Mouse (Mus musculus): Measurements from ENCODE around the gene Gm49380. TPM values are rescaled to one million over a fixed set of nuclear protein-coding genes. Genes with fewer than 3 reads are reported as not detected.

Gene Gm49380
- polyA plus RNA-seq, 1 experiment from 2014 or later: 0.05 TPM

DNA sequence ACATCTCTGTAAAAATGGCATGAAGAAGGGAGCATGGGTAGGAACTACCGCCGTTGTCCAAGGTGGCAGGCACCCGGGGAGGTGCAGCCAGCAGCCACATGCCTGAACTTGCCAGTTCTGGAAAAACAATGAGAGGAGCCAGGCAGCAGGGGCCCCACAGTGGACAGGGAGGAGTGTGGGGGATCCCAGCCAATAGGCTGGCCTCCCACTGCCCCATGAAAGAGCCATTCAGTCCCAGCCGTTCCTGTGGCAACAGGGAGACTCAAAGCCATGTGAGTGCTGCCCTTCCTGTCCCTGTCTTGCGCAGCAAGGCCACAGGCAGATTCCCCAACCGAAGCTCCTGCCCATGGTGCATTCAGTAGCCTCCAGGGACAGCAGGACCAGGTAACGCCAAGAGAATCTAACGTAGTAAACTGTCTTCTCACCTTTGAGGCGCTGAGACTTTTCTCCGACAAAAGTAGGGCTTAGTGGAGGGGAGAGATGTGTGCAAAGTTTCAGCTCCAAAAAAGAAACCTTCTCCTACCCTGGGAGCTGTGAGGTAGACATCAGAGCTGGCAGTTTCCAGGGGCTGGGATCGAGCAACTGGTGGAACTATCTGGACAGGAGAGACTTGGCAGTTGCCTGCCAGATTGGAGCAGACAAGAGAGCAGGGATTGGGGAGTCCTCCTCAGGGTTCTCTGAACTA, 41.2 kb downstream of the Gm49380 start:
- no peak for ATAC-seq (replicated peaks; ENCODE audit: insufficient number of reproducible peaks, insufficient read depth, low FRiP score, low read depth)
- Histone ChIP-seq H3K9ac (peak overlapping the region; percentile 30; the same call in 1 of the 2 replicates), H3K36me3 (no peaks in the 10 kb centered on the region), H3K4me2 (peak overlapping the region; percentile 89), H3K27me3 (no peaks in the 10 kb centered on the region), H3K9me3 (replicated peaks) (no peaks in the 10 kb centered on the region), H3K4me1 (replicated peaks) (peaks cover 79% of the 10 kb centered on the region), H3K4me3 (peak overlapping the region; percentile 49), H3K27ac (peak overlapping the region; percentile 70)
- WGBS: 24% methylated on average over 11 of the region's 11 CpGs

DNA sequence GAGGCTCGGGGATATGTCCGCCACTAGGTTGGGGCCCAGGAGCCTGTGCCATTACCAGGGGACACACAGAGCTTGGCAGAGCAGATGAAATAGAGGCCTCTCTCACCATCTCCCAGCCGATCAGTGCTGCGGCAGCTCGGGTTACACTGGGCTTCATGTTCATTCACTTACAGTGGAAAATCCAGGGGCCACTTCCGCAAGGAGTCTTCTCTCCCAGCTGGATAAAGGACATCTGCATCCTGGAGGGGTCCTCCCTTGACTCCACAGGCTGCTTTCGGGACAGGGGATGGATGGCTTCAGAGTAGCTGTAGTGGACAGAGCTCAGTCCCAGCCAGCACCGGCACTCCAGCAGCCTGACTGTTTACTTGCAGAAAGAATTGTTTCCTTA, 42.5 kb downstream of the Gm49380 start:
- Histone ChIP-seq H3K9ac (peak overlapping the region; percentile 59), H3K4me3 (peak overlapping the region; percentile 49), H3K9me3 (replicated peaks) (no peaks in the 10 kb centered on the region), H3K36me3 (no peaks in the 10 kb centered on the region), H3K27ac (peak overlapping the region; percentile 92), H3K27me3 (no peaks in the 10 kb centered on the region), H3K4me1 (replicated peaks) (peaks cover 68% of the 10 kb centered on the region), H3K4me2 (peak overlapping the region; percentile 89)
- no peak for ATAC-seq (replicated peaks; ENCODE audit: insufficient number of reproducible peaks, insufficient read depth, low FRiP score, low read depth)
- 26% methylated on average over 8 of the region's 8 CpGs for WGBS

DNA sequence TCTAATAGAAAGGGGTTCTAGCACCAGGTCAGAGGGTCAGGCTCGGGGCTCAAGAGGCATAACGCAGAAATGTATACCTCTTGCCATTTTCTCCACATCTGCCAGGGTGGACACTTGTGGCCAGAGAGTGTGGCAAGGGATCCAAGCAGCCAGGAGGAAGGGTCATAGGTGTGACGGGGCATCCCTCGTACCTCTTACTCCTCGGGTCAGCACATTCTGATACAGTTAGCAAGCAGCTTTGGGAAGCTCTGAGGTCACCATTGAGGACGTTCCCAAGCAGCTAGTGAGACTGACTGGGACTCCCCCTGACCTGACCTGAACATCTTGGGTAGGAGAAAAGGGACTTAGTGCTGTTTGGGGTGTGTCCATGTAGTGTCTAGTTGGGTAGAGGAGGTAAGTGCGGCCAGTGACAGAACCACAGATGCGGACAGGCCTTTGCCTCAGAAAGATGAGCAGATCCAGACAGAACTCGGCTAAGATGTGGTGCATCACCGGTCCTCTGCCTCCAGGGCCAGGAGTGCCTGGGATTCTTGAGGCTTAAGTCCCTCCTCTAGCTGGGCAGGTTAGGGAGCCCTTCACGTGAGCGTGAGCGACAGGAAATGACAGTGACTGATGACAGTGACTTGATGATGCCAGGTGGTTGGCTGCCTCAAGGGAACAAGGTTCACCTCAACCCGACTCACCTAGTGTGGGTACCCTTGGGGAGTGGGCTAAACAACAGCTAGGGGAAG, 43.0 kb downstream of the Gm49380 start:
- peak overlapping the region; percentile 89 for H3K4me2 ChIP-seq

DNA sequence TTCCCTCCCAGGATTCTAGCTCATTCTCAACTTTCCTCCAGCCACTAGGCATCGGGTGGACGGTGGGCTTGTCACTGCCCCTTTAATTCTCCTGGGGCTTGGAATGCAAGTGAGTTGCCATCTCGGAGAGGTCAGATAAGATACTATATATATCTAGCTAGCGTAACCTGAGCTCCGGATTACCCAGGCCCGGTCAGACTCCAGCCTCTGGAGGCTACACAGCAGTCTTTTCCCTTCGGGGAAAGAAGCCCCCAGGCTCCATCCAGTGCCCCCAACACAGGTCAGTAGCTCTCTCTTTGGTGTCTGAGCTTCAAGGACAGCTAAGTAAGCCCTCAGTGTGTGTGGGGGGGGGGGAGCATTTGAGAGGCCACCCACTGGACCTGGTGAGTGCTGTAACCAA, 44.0 kb downstream of the Gm49380 start:
- H3K9me3 ChIP-seq (replicated peaks): no peaks in the 10 kb centered on the region
- no peaks in the 10 kb centered on the region for H3K27me3 ChIP-seq
- peak overlapping the region; percentile 89 for H3K4me2 ChIP-seq
- H3K9ac ChIP-seq: peak overlapping the region; percentile 59
- peak overlapping the region; percentile 92 for H3K27ac ChIP-seq
- no peaks in the 10 kb centered on the region for H3K36me3 ChIP-seq
- peaks cover 55% of the 10 kb centered on the region for H3K4me1 ChIP-seq (replicated peaks)
- WGBS: 15% methylated on average over 7 of the region's 7 CpGs
- ATAC-seq (replicated peaks; ENCODE audit: insufficient number of reproducible peaks, insufficient read depth, low FRiP score, low read depth): no peak
- peak overlapping the region; percentile 49 for H3K4me3 ChIP-seq

More for the DNA sequence above, 43.0 kb downstream of the Gm49380 start:
- no peaks in the 10 kb centered on the region for H3K9me3 ChIP-seq (replicated peaks)
- peak overlapping the region; percentile 49 for H3K4me3 ChIP-seq
- H3K27ac ChIP-seq: peak overlapping the region; percentile 92
- no peaks in the 10 kb centered on the region for H3K36me3 ChIP-seq
- peaks cover 63% of the 10 kb centered on the region for H3K4me1 ChIP-seq (replicated peaks)
- no peaks in the 10 kb centered on the region for H3K27me3 ChIP-seq
- no peak for ATAC-seq (replicated peaks; ENCODE audit: insufficient number of reproducible peaks, insufficient read depth, low FRiP score, low read depth)
- 45% methylated on average over 14 of the region's 14 CpGs for WGBS
- peak overlapping the region; percentile 59 for H3K9ac ChIP-seq

DNA sequence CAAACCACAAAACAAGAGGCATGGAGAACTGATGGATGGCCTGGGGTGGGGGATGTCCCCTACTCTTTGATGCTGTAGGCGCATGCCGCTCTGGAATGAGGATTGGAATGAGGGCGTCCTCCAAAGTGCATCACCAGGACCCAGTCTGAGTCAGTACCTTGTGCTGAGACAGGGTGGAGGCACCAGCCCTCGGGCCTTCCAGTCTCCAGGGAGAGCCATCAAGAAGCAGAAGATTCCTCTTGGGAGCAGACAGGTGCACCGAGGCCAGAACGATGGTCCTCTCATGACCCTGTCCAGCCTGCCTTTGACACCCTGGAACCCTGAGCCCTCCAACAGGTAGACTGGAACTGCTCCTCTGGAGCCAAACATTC, 45.4 kb downstream of the Gm49380 start:
- H3K4me1 ChIP-seq (replicated peaks): peaks cover 48% of the 10 kb centered on the region
- 59% methylated on average over 6 of the region's 6 CpGs for WGBS
- no peaks in the 10 kb centered on the region for H3K9me3 ChIP-seq (replicated peaks)
- peak overlapping the region; percentile 89 for H3K4me2 ChIP-seq
- no peaks in the 10 kb centered on the region for H3K36me3 ChIP-seq
- no peak overlapping the region for H3K9ac ChIP-seq
- peak overlapping the region; percentile 61 for H3K4me3 ChIP-seq
- no peaks in the 10 kb centered on the region for H3K27me3 ChIP-seq
- peak overlapping the region; percentile 59; the same call in 1 of the 2 replicates for H3K27ac ChIP-seq
- ATAC-seq (replicated peaks; ENCODE audit: insufficient number of reproducible peaks, insufficient read depth, low FRiP score, low read depth): no peak

DNA sequence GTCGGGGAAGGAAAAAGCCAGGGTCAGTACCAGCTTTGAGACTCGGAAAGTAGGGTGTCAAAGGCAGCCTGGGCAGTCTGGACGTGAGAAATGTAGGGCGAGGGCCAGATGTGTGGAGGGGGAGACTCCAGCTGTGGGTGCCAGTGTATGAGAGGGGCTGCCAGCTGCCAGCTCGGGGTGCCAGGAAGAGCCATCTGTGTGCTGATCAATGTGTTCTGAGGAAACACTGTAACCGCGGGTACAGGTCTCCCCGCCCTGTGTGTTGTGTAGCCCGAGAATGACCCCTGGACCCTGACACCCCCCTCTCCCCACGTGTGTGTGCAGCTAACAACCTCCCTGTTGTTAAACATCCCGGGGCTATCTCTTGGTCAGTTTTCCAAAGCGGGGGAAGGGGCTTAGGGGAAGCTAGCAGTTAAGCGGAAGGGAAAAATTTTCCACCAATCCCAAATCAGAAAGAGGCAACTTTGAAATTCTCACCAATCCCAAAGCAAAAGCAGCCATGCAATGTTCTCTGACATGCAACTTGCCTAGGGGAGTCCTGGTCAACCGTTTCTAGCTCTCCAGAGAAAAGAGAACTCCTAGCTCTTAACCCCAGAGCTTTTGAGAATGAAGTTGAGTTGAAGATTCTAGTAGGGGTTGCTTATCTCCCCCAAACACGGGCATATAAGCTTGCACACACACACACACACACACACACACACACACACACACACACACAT, 45.9 kb downstream of the Gm49380 start:
- H3K9me3 ChIP-seq (replicated peaks): no peaks in the 10 kb centered on the region
- H3K36me3 ChIP-seq: no peaks in the 10 kb centered on the region
- H3K4me1 ChIP-seq (replicated peaks): peaks cover 43% of the 10 kb centered on the region
- H3K27ac ChIP-seq: peak overlapping the region; percentile 59
- WGBS: 4% methylated on average over 15 of the region's 15 CpGs
- peak overlapping the region; percentile 61 for H3K4me3 ChIP-seq
- H3K27me3 ChIP-seq: no peaks in the 10 kb centered on the region
- peak overlapping the region; percentile 89 for H3K4me2 ChIP-seq
- peak; percentile 15; the same call in 1 of the 2 replicates for ATAC-seq (replicated peaks; ENCODE audit: insufficient number of reproducible peaks, insufficient read depth, low FRiP score, low read depth)
- H3K9ac ChIP-seq: peak overlapping the region; percentile 66

DNA sequence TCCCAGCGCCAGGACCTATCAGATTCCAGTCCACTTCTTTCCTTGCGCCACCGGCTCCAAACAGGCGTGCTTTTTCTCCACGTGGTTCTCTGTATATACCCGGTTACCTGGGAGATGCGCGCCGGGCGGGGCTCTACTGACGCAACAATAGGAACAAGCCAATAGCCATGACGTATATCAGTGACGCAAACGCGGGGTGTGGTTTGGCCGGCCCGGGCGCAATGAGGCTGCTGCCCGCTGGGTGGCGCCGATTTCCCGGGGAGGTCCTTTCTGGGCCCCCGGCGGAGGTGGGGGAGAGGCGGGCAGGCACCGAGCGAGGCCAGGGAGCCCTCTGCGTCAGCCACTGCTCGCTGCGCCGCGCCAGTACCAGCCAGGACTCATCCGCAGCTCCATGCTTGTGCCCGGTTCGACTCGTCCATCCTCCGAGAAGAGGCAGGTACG, 46.5 kb downstream of the Gm49380 start, which contains the start of gene Usp2:
TSS of gene Usp2 (plus strand) at position 237 of the 441 bp plus-strand sequence.
- Histone ChIP-seq H3K4me3 (peak within 1 kb of the TSS; percentile 61), H3K9me3 (replicated peaks) (no peaks in the 10 kb centered on the region), H3K4me1 (replicated peaks) (peaks cover 37% of the 10 kb centered on the region), H3K4me2 (peak within 1 kb of the TSS; percentile 89), H3K27ac (peak within 1 kb of the TSS; percentile 59), H3K36me3 (no peaks in the 10 kb centered on the region), H3K9ac (peak within 1 kb of the TSS; percentile 66), H3K27me3 (no peaks in the 10 kb centered on the region)
- ATAC-seq (replicated peaks; ENCODE audit: insufficient number of reproducible peaks, insufficient read depth, low FRiP score, low read depth): peak; percentile 96
- 0% methylated on average over 38 of the region's 38 CpGs for WGBS

DNA sequence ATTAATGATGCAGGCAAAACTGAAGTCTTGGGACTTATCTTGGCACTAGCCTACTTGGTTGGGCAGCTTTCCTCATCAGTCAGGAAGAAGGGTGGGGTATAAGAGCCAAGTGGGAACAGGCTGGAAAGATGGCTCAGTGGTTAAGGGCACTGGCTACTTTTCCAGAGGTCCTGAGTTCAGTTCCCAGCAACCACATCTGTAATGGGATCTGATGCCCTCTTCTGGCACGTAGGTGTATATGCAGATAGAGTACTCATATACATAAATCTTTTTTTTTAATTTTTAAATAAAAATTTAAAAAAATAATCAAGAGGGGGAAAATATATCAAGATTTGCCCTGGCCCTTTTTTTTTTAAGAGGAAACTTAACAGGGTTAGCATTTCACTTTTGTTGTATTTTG, 48.1 kb downstream of the Gm49380 start:
- Histone ChIP-seq H3K4me3 (no peak overlapping the region), H3K36me3 (no peaks in the 10 kb centered on the region), H3K9me3 (replicated peaks) (no peaks in the 10 kb centered on the region), H3K9ac (no peak overlapping the region), H3K27ac (no peak overlapping the region), H3K27me3 (no peaks in the 10 kb centered on the region), H3K4me1 (replicated peaks) (peaks cover 21% of the 10 kb centered on the region), H3K4me2 (no peak overlapping the region)
- ATAC-seq (replicated peaks; ENCODE audit: insufficient number of reproducible peaks, insufficient read depth, low FRiP score, low read depth): no peak
- WGBS: 19% methylated on average over 1 of the region's 1 CpGs

DNA sequence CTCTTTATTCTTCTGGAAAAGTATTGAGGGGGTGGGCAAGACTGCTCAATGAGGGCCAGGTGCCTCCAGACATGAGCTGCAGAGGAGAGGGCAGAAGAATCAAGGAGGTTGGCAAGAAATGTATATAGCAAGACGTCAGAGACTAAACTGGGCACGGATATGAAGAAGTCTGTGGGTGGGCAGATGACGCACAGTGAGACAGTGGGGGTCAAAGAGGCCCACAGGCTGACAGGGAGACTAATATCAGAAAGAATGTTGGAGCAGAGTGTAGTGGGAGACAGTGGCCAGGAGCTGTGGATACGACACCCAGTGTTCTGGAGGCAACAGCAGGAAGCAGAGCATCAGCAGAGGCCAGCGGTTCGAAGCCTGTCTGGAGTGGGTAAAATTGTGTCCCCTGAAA, 54.7 kb downstream of the Gm49380 start:
- ATAC-seq (replicated peaks; ENCODE audit: insufficient number of reproducible peaks, insufficient read depth, low FRiP score, low read depth): no peak
- Histone ChIP-seq H3K4me3 (no peak overlapping the region), H3K4me1 (replicated peaks) (no peaks in the 10 kb centered on the region), H3K27me3 (no peaks in the 10 kb centered on the region), H3K9me3 (replicated peaks) (no peaks in the 10 kb centered on the region), H3K4me2 (no peak overlapping the region), H3K27ac (no peak overlapping the region), H3K9ac (no peak overlapping the region), H3K36me3 (no peaks in the 10 kb centered on the region)
- 76% methylated on average over 6 of the region's 6 CpGs for WGBS

DNA sequence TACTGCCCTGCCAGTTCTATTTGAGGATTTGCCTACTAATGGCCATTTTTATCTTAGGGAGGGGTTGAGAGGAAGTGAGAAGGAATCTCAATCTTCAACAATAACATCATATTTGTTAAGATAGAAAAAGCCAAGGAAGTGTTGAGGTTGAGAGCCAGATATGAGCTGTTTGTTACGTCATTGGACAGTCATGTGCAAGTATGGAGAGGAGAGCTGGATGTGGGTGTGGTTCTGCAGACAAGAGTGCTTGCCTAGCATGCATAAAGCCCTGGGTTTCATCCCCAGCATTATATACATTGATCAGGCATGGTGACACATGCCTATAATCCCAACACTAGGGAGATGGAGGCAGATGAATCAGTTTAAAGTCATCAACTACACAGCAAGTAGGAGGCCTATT, 59.4 kb downstream of the Gm49380 start:
- ATAC-seq (replicated peaks; ENCODE audit: insufficient number of reproducible peaks, insufficient read depth, low FRiP score, low read depth): no peak
- Histone ChIP-seq H3K27ac (no peak overlapping the region), H3K27me3 (no peaks in the 10 kb centered on the region), H3K4me1 (replicated peaks) (no peaks in the 10 kb centered on the region), H3K9me3 (replicated peaks) (no peaks in the 10 kb centered on the region), H3K9ac (no peak overlapping the region), H3K36me3 (no peaks in the 10 kb centered on the region), H3K4me3 (no peak overlapping the region), H3K4me2 (no peak overlapping the region)
- 47% methylated on average over 1 of the region's 1 CpGs for WGBS

DNA sequence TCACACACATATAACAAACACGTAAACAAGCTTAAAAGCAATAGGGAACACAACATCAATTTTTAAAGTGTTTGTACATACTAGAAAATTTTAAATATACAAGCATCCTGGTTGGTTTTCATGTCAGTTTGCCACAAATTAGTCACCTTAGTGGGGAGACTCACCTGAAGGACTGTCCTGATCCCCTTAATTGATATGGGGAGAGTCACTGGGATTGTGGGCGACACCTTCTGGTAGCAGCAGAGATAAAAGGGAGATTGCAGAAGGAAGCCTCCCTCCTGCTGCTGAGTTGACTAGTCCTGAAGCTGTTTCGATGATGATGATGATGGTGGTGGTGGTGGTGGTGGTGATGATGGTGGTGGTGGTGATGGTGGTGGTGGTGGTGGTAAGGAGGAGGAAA, 60.4 kb downstream of the Gm49380 start:
- H3K27me3 ChIP-seq: no peaks in the 10 kb centered on the region
- no peak overlapping the region for H3K4me3 ChIP-seq
- H3K4me1 ChIP-seq (replicated peaks): peaks cover 4% of the 10 kb centered on the region; the same call in 1 of the 2 replicates
- no peak for ATAC-seq (replicated peaks; ENCODE audit: insufficient number of reproducible peaks, insufficient read depth, low FRiP score, low read depth)
- no peaks in the 10 kb centered on the region for H3K36me3 ChIP-seq
- no peak overlapping the region for H3K9ac ChIP-seq
- H3K27ac ChIP-seq: no peak overlapping the region
- 57% methylated on average over 3 of the region's 3 CpGs for WGBS
- no peak overlapping the region for H3K4me2 ChIP-seq
- no peaks in the 10 kb centered on the region for H3K9me3 ChIP-seq (replicated peaks)
